Mouse (Mus musculus): ENCODE measurements around the gene Coq10a. TPM values are rescaled to one million over a fixed set of nuclear protein-coding genes. Genes with fewer than 3 reads are reported as not detected.

Coq10a gene
- polyA plus RNA-seq, 1 experiment from 2014 or later = 35.2 TPM

- Histone ChIP-seq H3K4me2 (replicated peaks) (no peak overlapping the region), H3K27ac (no peak overlapping the region), H3K27me3 (replicated peaks) (no peaks in the 10 kb centered on the region), H3K36me3 (peaks cover 83% of the 10 kb centered on the region), H3K9me3 (no peaks in the 10 kb centered on the region), H3K4me3 (no peak overlapping the region), H3K4me1 (no peaks in the 10 kb centered on the region), H3K9ac (no peak overlapping the region)
- WGBS = 94% methylated on average over 8 of the region's 8 CpGs
- no peak for ATAC-seq (ENCODE audit: low FRiP score, low read depth)
These were observed 53.2 kb downstream of the Coq10a start for GRCm38 (mm10) chr10:128315578-128315977.

Small RNA genes within 50 kb of the gene (microRNA-seq; reads per million reads assigned to microRNA genes)
- gene Gm25361 (not detected), gene Gm26308 (not detected), gene Mir6914 (not detected), gene Mir6915 (1.1 reads per million)

Other genes starting within 250 kb of the Coq10a start
- 17.2 and 20.0 TPM in 2 replicates for gene Rbms2, start 188.7 kb downstream of the Coq10a start, polyA plus RNA-seq (2016; fragmentation: Nextera tagmentation; extraction: Ambion mirVana)
- 1.00 and 1.5 TPM in 2 replicates for gene Gls2, start 174.5 kb downstream of the Coq10a start, polyA plus RNA-seq (2016; fragmentation: Nextera tagmentation; extraction: Ambion mirVana)
- gene Spryd4, start 157.2 kb downstream of the Coq10a start, polyA plus RNA-seq (2016; fragmentation: Nextera tagmentation; extraction: Ambion mirVana) = 21.8 and 21.9 TPM in 2 replicates
- not detected in 2 replicates for gene Mip, start 143.2 kb downstream of the Coq10a start, polyA plus RNA-seq (2016; fragmentation: Nextera tagmentation; extraction: Ambion mirVana)
- gene Timeless, start 136.9 kb downstream of the Coq10a start, polyA plus RNA-seq (2016; fragmentation: Nextera tagmentation; extraction: Ambion mirVana) = 48.6 and 50.6 TPM in 2 replicates
- gene Apon, start 114.9 kb downstream of the Coq10a start, polyA plus RNA-seq (2016; fragmentation: Nextera tagmentation; extraction: Ambion mirVana) = 0.18 and 0.49 TPM in 2 replicates
- gene Apof, start 100.3 kb downstream of the Coq10a start, polyA plus RNA-seq (2016; fragmentation: Nextera tagmentation; extraction: Ambion mirVana) = not detected in 2 replicates
- gene Stat2, start 98.4 kb downstream of the Coq10a start, polyA plus RNA-seq (2016; fragmentation: Nextera tagmentation; extraction: Ambion mirVana) = 23.3 and 25.6 TPM in 2 replicates
- gene Il23a, start 70.2 kb downstream of the Coq10a start, polyA plus RNA-seq (2016; fragmentation: Nextera tagmentation; extraction: Ambion mirVana) = 0.28 TPM in 1 of 2 replicates, not detected in the other
- gene Pan2, start 65.7 kb downstream of the Coq10a start, polyA plus RNA-seq (2016; fragmentation: Nextera tagmentation; extraction: Ambion mirVana) = 31.5 and 33.0 TPM in 2 replicates
- 212 and 230 TPM in 2 replicates for gene Cnpy2, start 46.5 kb downstream of the Coq10a start, polyA plus RNA-seq (2016; fragmentation: Nextera tagmentation; extraction: Ambion mirVana)
- gene Cs, start 31.3 kb downstream of the Coq10a start, polyA plus RNA-seq (2016; fragmentation: Nextera tagmentation; extraction: Ambion mirVana) = 221 and 230 TPM in 2 replicates
- 10.2 and 13.2 TPM in 2 replicates for gene Ankrd52, start 8.1 kb upstream of the Coq10a start, polyA plus RNA-seq (2016; fragmentation: Nextera tagmentation; extraction: Ambion mirVana)
- not detected in 2 replicates for gene Slc39a5, start 32.2 kb upstream of the Coq10a start, polyA plus RNA-seq (2016; fragmentation: Nextera tagmentation; extraction: Ambion mirVana)
- 109 and 115 TPM in 2 replicates for gene Nabp2, start 42.5 kb upstream of the Coq10a start, polyA plus RNA-seq (2016; fragmentation: Nextera tagmentation; extraction: Ambion mirVana)
- gene Rnf41, start 42.7 kb upstream of the Coq10a start, polyA plus RNA-seq (2016; fragmentation: Nextera tagmentation; extraction: Ambion mirVana) = 61.3 and 61.4 TPM in 2 replicates
- 174 and 177 TPM in 2 replicates for gene Smarcc2, start 90.3 kb upstream of the Coq10a start, polyA plus RNA-seq (2016; fragmentation: Nextera tagmentation; extraction: Ambion mirVana)
- 879 and 909 TPM in 2 replicates for gene Myl6, start 125.1 kb upstream of the Coq10a start, polyA plus RNA-seq (2016; fragmentation: Nextera tagmentation; extraction: Ambion mirVana)
- gene Myl6b, start 129.7 kb upstream of the Coq10a start, polyA plus RNA-seq (2016; fragmentation: Nextera tagmentation; extraction: Ambion mirVana) = 3.1 and 3.9 TPM in 2 replicates
- gene Esyt1, start 156.9 kb upstream of the Coq10a start, polyA plus RNA-seq (2016; fragmentation: Nextera tagmentation; extraction: Ambion mirVana) = 38.3 and 45.3 TPM in 2 replicates
- gene Zc3h10, start 178.8 kb upstream of the Coq10a start, polyA plus RNA-seq (2016; fragmentation: Nextera tagmentation; extraction: Ambion mirVana) = 18.9 and 20.3 TPM in 2 replicates
- gene Rpl41, start 180.3 kb upstream of the Coq10a start, polyA plus RNA-seq (2016; fragmentation: Nextera tagmentation; extraction: Ambion mirVana) = 2,521 and 2,605 TPM in 2 replicates
- 155 and 156 TPM in 2 replicates for gene Pa2g4, start 197.0 kb upstream of the Coq10a start, polyA plus RNA-seq (2016; fragmentation: Nextera tagmentation; extraction: Ambion mirVana)
- 14.6 and 16.0 TPM in 2 replicates for gene Erbb3, start 220.7 kb upstream of the Coq10a start, polyA plus RNA-seq (2016; fragmentation: Nextera tagmentation; extraction: Ambion mirVana)